Mouse (Mus musculus) splenic B cell, adult 2 months (primary cell): Measurements from ENCODE around the gene Chst11.

ENCODE experiments used
- DNase-seq: peaks from one replicate; pipeline ENCODE4 v3.0.0-alpha.2; 2011; ENCODE audit warnings: low read depth, low spot score
- H3K27me3 ChIP-seq: 2 replicates; pipeline ENCODE4 v1.6.1; 2012; ENCODE audit warnings: mild to moderate bottlenecking, low read length, moderate library complexity, mixed read lengths; ENCODE audit not compliant: control insufficient read depth, poor library complexity, insufficient read depth, severe bottlenecking
- H3K36me3 ChIP-seq: 2 replicates; pipeline ENCODE4 v1.6.1; 2012; ENCODE audit warnings: mild to moderate bottlenecking, low read length, moderate library complexity, mixed read lengths; ENCODE audit not compliant: control insufficient read depth, poor library complexity, insufficient read depth, severe bottlenecking

Gene Chst11

DNA sequence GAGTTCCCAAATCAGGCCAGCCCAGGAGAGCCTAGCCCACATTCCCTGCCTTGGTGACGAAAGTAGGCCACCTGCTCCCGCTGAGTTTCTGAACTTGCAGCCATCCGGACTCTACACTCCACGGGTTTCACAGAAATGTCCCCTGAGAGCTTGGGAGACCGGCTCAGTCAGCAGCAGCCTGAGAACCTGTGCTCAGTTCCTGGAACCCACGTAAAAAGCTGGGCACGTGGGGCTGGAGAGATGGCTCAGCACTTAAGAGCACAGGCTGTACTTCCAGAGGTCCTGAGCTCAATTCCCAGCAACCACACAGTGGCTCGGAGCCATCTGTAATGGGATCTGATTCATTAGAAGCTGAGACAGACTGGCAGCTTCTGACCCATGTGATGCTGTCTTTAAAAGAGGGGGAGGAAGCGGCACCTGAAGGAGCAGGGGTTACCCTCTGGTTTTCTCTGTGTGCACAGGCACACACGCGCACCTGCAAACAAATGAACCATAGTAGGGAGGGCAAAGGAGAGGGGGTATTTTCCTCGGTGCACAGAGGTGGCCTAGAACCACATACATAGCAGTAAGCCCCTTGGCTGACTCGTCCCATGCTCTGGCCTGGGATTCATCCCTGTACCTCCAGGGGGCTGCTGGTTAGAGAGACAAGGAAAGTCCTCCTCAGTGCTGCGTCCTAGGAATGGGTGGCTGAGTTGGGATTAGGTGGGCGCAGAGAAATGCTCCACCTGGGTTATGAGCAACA lies 196.7 kb downstream of the Chst11 start:
- no peaks in the 10 kb centered on the region for H3K27me3 ChIP-seq
- H3K36me3 ChIP-seq: no peaks in the 10 kb centered on the region
- DNase-seq: no peak

DNA sequence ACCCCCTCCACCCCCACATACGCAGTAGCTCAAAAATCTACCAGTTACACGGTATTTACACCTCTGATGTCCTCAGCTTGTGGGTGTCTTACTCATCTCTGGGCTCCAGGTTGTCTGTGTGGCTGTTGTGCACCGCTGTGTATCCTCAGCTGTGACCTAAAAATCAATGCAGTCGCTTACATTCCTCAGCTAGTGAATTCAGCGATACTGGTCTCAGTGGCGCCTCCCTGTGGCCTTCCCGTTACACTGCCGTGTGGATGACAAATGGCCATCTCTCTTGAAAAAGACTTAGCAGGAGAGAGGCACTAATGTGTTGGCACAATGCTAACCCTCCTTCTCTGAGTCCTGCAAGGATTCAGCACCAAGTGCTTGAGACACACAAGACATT lies 197.3 kb downstream of the Chst11 start:
- peak; percentile 74 for DNase-seq
- Histone ChIP-seq H3K27me3 (no peaks in the 10 kb centered on the region), H3K36me3 (no peaks in the 10 kb centered on the region)

DNA sequence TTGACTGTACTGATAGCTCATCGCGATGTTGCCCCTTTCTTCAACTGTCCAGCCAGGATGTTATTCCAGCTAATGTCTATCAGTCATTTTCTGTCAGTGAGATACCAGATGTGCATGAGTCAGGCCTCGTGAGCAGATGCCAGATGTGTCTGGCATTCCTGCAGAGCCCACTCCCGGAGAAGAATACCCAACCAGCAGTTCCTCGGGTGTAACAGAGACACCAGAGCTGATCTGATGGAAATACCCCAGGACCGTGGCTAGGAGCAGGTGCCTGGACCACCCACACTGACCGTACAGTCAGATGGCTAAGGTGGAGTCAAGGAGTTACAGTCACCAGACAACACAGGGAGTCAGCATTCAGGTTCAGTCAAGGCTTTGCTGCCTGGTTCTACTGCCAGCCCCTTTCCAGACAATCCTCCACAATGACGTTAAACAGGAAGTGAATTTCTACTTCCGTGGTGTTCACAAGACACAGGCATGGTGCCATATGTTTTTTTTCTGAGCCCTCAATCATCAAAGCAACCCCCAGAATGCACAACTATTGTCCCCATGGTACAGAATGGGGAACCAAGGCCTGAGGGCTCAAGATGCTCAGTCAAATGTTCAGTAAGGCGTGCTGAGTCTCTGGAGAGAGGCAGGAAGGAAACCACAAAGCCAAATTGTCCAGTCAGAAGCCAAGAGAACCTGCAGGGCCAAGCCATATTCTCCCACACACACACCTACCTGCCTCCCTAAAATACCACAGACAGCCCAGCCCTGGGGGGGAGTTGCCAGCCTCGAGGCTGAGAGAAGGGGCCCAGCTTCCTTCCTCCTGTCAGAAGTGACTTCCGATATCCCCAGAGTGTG lies 198.6 kb downstream of the Chst11 start:
- Histone ChIP-seq H3K27me3 (no peaks in the 10 kb centered on the region), H3K36me3 (no peaks in the 10 kb centered on the region)
- peak; percentile 67 for DNase-seq

DNA sequence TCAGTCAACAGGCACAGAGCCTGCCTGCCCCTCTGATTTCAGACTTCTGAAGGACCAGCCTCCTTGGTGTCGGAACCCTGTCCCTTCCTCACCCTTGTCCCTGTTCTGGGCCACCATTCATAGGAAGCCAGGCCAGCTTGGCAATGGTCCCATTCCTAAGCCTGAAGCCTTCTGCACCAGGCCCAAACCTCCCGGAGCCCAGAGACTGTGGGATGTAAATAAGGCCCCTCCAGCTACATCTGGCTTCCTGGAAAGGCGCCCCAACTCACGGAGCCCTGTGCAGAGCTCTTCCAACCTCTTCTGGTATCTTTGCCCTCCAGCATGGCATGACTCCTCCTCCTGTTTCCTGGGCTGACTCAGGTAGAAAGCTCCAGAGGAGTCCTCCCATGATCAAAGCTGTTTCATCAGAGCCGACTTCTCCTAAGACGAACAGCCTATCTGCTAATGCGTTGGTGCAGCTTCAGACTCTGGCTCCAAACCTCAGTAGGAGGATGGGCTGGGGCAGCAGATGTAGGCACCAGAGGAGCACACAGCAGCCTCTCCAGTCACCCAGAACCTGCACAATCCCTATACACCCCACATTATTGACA lies 199.3 kb downstream of the Chst11 start:
- Histone ChIP-seq H3K36me3 (no peaks in the 10 kb centered on the region), H3K27me3 (no peaks in the 10 kb centered on the region)
- no peak for DNase-seq

DNA sequence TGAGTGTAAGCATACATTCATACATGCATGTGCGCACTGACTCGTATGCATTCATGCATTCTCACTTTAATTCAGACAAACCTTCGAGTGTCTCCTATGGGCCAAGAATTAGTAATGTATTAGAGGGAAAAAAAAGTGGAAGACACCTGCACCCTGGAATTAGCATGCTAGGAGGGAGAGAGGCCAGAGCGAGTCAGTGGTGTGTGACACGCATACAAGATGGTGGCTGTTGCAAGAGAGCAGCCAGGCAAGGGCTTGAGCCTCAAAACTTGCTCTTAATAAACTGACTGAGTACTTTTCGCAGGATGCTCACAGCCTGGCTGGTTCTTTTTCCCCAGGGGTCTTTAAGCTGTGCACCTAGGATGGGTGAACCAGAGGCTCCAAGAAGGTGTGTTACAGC lies 199.8 kb downstream of the Chst11 start:
- no peak for DNase-seq
- H3K36me3 ChIP-seq: no peaks in the 10 kb centered on the region
- no peaks in the 10 kb centered on the region for H3K27me3 ChIP-seq

DNA sequence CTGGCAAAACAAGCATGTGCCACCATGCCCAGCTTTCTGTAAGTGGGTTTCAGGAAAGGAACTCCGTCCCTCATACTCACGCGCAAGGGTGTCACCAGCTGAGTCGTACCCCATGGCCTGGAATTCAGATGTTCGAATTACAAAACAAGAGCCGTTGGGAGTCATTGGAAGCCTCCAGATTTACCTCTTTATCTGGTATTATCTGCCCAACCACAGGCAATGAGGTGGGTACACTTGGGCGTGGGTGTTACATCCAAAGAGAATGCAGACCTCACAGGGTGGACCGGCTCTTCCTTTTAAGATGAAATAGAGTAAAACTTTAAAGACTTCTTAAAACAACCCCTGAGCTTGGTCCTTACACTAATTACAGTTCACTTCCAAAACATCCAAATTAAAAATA lies 200.9 kb downstream of the Chst11 start:
- H3K36me3 ChIP-seq: no peaks in the 10 kb centered on the region
- H3K27me3 ChIP-seq: no peaks in the 10 kb centered on the region
- no peak for DNase-seq

DNA sequence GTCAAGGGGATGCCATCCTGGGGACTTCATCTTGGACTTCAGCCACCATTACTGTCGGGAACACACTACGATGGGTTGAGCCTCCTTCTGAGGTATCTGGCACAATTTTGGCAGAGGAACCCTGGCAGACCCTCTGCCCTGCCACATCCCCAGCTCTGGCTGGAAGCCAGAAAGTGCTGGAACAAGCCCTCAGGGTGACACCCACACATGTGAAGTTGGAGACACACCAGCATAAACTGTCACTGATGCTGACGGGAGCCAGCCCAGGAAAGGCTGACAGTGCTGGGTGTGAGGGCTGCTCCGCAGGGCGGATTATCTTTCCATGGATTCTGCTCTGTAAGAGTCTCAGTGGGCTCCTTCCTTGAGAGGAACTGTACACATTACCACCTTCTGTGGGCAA lies 201.7 kb downstream of the Chst11 start:
- no peak for DNase-seq
- Histone ChIP-seq H3K27me3 (no peaks in the 10 kb centered on the region), H3K36me3 (no peaks in the 10 kb centered on the region)

DNA sequence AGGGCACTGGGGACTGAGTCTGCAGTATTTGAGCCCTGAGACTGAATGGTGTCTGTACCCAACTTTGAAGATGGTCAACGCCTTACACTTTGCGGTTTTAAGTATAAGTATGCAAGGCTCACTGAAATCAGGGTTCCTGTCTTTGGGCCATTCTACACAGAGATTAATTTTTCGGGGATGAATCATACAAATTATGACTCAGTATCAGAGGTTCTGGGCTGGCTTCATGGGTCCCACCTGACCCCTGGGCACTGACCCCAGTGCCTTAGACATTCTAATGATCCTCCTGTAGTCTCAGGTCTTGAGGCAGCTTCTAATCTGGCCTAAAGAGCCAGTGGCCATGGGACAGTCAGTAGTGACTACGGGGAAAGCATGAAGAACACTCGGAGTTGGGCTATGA lies 203.8 kb downstream of the Chst11 start:
- no peaks in the 10 kb centered on the region for H3K27me3 ChIP-seq
- no peaks in the 10 kb centered on the region for H3K36me3 ChIP-seq
- DNase-seq: no peak

DNA sequence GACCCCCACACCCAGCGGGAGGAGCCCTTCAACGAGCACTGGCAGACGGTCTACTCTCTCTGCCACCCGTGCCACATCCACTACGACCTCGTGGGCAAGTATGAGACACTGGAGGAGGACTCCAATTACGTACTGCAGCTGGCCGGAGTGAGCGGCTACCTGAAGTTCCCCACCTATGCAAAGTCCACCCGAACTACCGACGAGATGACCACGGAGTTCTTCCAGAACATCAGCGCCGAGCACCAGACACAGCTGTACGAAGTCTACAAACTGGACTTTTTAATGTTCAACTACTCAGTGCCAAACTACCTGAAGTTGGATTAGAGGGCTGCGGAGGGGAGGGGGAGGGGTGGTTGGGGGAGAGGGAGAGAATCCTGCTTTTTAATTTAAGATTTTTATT lies 206.2 kb downstream of the Chst11 start:
- no peak for DNase-seq
- no peaks in the 10 kb centered on the region for H3K27me3 ChIP-seq
- H3K36me3 ChIP-seq: no peaks in the 10 kb centered on the region

DNA sequence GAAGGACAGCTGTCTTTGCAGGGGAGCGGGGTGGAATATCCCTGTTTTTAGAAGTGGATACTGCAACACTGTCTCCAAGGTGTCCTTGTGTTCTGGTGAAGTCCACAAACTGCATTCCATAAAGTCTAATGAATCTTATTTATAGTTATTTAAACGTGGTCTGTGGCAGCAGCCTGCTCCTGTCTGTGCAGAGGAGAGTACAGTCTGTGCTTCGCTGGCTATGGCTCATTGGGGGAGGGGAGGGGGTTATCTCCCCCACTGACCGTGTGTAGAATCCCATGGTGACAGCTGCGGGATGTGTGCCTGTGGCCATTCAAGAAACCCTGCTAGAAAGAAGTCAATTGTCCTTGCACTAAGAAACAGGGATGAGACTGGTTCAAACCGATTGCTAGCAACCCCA lies 206.7 kb downstream of the Chst11 start:
- Histone ChIP-seq H3K27me3 (no peaks in the 10 kb centered on the region), H3K36me3 (no peaks in the 10 kb centered on the region)
- no peak for DNase-seq

DNA sequence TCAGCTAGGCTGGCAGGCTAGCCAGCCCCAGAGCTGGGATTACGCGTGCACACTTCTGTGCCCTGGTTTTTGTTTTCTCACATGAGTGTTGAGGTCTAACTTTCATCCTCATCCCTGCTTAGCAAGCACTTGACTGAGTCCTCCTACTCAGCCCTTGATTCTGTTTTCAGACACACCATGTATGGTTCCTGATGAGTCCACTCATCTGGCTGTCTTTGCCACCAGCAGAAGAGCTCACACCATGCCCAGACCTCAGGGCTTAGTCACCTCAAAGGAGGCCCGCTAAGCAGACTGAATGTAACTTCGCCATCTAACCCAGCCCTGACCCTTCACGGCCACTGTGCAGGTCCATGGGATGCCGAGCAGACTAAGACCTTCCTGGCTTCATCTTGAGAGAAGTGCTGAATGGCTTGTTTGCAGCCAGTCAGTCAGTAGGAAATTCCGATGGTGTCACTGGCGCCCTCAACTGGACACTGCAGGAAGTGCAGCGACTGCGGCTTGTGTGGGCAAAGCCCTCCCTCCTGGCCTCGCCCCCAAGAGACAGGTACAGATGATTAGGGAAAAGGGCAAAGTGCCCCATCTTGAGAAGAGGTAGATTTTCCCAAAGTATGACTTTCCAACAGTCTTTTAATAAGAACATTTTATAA lies 212.5 kb downstream of the Chst11 start:
- H3K27me3 ChIP-seq: no peaks in the 10 kb centered on the region
- peak; percentile 83 for DNase-seq
- no peaks in the 10 kb centered on the region for H3K36me3 ChIP-seq

DNA sequence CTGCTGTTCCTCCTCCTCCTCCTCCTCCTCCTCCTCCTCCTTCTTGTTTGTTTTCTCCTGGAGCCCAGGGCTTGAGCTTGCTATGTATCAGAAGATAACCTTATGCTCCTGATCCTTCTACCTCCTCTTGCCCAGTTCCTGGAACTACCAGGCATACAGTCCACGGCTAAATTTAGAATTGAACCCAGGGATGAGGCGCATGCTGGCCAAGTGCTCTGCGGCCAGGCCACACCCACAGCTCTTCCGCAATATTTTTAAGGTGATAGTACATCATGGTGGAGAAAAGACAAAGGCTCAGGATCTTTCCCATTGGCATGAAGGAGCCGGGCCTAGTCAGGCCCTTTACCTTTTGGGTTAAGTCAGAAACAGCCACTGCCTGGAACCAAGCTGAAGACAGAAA lies 213.4 kb downstream of the Chst11 start:
- Histone ChIP-seq H3K36me3 (no peaks in the 10 kb centered on the region), H3K27me3 (no peaks in the 10 kb centered on the region)
- DNase-seq: no peak

DNA sequence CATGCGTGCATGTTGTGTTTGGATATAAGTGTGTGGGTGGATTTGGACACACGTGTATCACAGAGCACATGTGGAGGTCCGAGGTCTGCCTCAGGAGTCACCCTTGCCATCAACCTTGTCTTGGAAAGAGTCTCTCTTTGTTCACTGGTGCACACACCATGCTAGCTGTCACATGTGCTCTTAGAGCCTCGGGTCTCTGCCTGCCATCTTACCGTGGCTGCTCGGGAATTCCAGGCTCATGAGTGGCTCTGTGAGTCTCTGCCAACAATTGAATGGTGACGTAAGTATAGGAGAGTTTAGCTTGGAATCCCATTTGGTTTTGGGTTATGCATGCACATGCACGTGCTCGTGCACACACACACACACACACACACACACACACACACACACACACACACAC lies 214.0 kb downstream of the Chst11 start:
- no peaks in the 10 kb centered on the region for H3K36me3 ChIP-seq
- no peaks in the 10 kb centered on the region for H3K27me3 ChIP-seq
- DNase-seq: no peak

DNA sequence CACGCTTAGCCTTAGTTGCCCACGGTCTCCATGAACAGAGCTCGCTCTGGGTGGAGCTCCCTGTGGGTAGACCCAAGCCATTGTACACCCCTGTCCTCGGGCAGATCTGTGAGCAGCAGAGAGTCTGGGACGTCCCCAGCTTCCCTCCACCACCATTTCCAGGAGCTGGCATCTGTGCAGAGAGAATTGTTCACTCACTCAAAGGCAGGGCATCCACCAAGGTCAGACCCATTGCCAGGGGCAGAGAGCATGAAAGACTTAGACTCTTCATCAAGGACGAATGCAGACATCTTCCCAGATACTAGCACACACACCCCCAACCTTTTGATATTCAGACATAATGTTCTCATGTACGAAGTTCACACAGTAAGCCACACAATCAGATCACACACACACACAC lies 216.2 kb downstream of the Chst11 start:
- no peaks in the 10 kb centered on the region for H3K36me3 ChIP-seq
- no peak for DNase-seq

More for the DNA sequence above, 216.2 kb downstream of the Chst11 start:
- H3K27me3 ChIP-seq: no peaks in the 10 kb centered on the region
